Mouse (Mus musculus) hindbrain, embryonic 12.5 days (tissue): Measurements from ENCODE around the gene Phf20. TPM values are rescaled to one million over a fixed set of nuclear protein-coding genes. Genes with fewer than 3 reads are reported as not detected.

Experiments used
- ATAC-seq: fragments of 200-750 bp; cut with Nextera tagmentation; 2 replicates; pipeline ENCODE4 v1.8.0; 2017; ENCODE audit warnings: moderate TSS enrichment; ENCODE audit not compliant: low FRiP score
- H3K27ac ChIP-seq: fragments of 300-500 bp; sonication (generic); 2 replicates; pipeline ENCODE4 v1.5.1; 2016; ENCODE audit warnings: mild to moderate bottlenecking
- H3K27me3 ChIP-seq: fragments of 300-500 bp; sonication (generic); 2 replicates; pipeline ENCODE4 v1.6.1; 2016; ENCODE audit warnings: mild to moderate bottlenecking
- H3K36me3 ChIP-seq: fragments of 300-500 bp; sonication (generic); 2 replicates; pipeline ENCODE4 v1.6.1; 2016; ENCODE audit warnings: mild to moderate bottlenecking
- H3K4me1 ChIP-seq: fragments of 300-500 bp; sonication (generic); 2 replicates; pipeline ENCODE4 v1.6.1; 2016
- H3K4me2 ChIP-seq: fragments of 300-500 bp; sonication (generic); replicated peaks from 2 replicates; pipeline ENCODE4 v1.6.1; 2016; ENCODE audit warnings: mild to moderate bottlenecking
- H3K4me3 ChIP-seq: fragments of 300-500 bp; sonication (generic); 2 replicates; pipeline ENCODE4 v1.5.1; 2016; ENCODE audit warnings: mild to moderate bottlenecking
- H3K9ac ChIP-seq: fragments of 300-500 bp; sonication (generic); 2 replicates; pipeline ENCODE4 v1.6.1; 2016; ENCODE audit warnings: mild to moderate bottlenecking, moderate library complexity
- H3K9me3 ChIP-seq: fragments of 300-500 bp; sonication (generic); replicated peaks from 2 replicates; pipeline ENCODE4 v1.6.1; 2016; ENCODE audit warnings: mild to moderate bottlenecking
- WGBS: fragments of 180-500 bp; shearing (Covaris S2); methylation state at CpG from one replicate; pipeline ENCODE4 v1.1.7; 2016; 5-methylcytosine and 5-hydroxymethylcytosine counted together
- polyA plus RNA-seq: library from polyadenylated mRNA; unstranded; fragments of >200 nt; fragmentation: Nextera tagmentation; extraction: Ambion mirVana; gene quantifications from 2 replicates; pipeline ENCODE4 v1.2.1, GENCODE M21; 2016

Phf20 gene
- polyA plus RNA-seq, 1 experiment from 2014 or later: 95.7 TPM

DNA sequence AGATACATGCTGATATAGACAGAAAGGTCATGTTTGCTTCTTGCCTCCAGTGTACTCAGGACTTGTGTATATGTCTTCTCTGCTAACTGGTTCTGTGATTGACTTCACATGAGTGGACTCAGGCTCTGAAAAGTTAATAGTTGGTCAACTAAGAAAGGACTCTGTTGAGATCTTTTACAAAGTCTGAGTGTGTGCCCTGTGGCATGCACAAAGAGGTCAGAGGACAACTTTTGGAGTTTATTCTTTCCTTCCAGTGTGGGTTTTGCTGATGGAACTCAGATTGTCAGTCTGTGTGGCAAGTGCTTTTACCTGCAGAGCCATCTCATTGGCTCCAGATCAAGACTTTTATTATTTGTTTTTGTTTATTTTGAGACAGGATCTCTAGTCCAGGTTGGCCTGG, 54.5 kb downstream of the Phf20 start:
- no peaks in the 10 kb centered on the region for H3K27me3 ChIP-seq
- no peak overlapping the region for H3K27ac ChIP-seq
- H3K36me3 ChIP-seq: peaks cover 51% of the 10 kb centered on the region
- no peak overlapping the region for H3K4me2 ChIP-seq
- H3K9me3 ChIP-seq: no peaks in the 10 kb centered on the region
- ATAC-seq: no peak
- no peaks in the 10 kb centered on the region for H3K4me1 ChIP-seq
- H3K9ac ChIP-seq: no peak overlapping the region
- H3K4me3 ChIP-seq: no peak overlapping the region

DNA sequence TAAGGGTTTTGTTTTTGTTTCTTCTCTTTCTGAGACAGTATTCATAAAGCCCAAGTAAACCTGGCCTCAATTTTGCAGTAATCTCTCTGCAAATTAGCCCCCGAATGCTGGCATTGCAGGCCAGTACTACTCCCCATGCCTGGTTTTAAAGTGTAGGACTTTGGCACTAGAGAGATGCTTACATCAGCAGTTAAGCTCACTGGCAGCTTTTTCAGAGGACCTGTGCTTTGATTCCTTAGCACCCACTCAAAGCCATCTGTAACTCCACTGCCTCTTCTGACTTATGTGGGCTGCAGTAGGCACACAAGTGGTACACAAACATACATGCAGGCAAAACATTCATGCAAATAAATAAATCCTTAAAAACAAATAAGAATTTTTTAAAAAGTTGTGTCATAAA, 55.0 kb downstream of the Phf20 start:
- H3K36me3 ChIP-seq: peaks cover 55% of the 10 kb centered on the region
- no peak overlapping the region for H3K27ac ChIP-seq
- H3K9ac ChIP-seq: no peak overlapping the region
- H3K9me3 ChIP-seq: no peaks in the 10 kb centered on the region
- no peak overlapping the region for H3K4me2 ChIP-seq
- no peak for ATAC-seq
- H3K4me3 ChIP-seq: no peak overlapping the region
- WGBS: 85% methylated on average over 1 of the region's 1 CpGs
- H3K27me3 ChIP-seq: no peaks in the 10 kb centered on the region
- H3K4me1 ChIP-seq: no peaks in the 10 kb centered on the region

DNA sequence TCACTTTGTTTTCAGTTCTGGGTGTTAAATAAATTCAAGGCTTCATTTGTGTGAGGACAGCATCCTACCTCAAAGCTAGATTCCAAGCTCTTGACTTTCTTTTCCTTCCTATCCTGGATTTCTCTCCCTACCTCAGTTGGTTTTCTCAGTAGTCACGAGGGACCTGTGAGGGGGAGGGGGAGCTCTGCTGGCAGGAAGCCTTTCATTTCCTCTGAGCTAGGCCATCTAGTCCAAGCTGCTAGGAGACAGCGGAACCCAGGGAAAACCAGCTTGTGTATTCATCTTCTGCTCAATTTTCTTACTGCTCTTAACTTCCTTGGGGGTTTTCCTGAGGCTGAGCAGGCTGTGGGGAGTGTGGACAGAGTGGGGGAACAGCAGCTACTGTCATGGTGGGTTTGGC, 60.8 kb downstream of the Phf20 start:
- no peaks in the 10 kb centered on the region for H3K9me3 ChIP-seq
- no peak for ATAC-seq
- no peaks in the 10 kb centered on the region for H3K27me3 ChIP-seq
- no peak overlapping the region for H3K9ac ChIP-seq
- no peak overlapping the region for H3K4me2 ChIP-seq
- WGBS: 53% methylated on average over 2 of the region's 2 CpGs
- no peak overlapping the region for H3K4me3 ChIP-seq
- peaks cover 67% of the 10 kb centered on the region for H3K36me3 ChIP-seq
- peaks cover 6% of the 10 kb centered on the region; the same call in 1 of the 2 replicates for H3K4me1 ChIP-seq
- H3K27ac ChIP-seq: peak overlapping the region; percentile 52

DNA sequence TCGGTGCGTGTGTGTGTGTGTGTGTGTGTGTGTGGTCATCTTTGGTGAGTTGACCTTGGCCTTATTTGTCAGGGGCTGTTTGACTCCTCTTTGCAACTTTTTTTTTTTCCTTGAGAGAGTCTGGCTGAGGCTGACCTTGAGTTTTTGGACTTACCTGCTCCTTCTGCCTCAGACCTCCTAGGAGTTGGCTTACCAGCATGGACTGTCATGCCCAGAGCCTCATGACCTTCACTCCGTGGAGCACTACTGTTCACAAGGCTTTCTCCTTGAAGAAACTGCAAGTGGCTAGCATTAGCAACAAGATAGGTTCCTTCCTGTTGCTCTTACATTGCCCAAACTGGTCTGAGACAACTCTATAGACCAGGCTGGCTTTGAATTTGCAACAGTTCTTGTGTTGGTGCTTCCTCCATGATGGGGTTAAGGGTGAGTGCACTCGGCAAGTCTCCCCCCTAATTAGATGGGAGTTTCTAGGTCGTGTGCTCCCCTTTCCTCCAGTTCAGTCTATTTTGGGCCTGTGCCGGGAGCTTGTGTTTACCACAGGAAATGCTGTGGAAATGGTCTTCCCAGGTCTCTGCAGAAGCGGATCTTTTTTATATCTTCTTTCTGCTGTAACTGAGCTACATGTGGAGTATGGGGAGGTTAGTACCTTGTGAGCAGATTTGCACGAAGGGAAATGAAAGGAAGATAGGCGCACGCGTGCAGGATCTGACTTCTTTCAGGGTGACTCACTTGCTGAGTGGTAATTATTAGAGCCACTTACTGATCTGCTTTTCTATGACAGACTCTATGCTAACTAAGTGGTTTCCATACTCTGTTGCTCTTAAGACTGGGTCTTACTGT, 61.9 kb downstream of the Phf20 start:
- Histone ChIP-seq H3K9me3 (no peaks in the 10 kb centered on the region), H3K36me3 (peaks cover 62% of the 10 kb centered on the region), H3K27me3 (no peaks in the 10 kb centered on the region), H3K4me1 (peaks cover 6% of the 10 kb centered on the region; the same call in 1 of the 2 replicates), H3K27ac (no peak overlapping the region), H3K4me3 (no peak overlapping the region), H3K4me2 (no peak overlapping the region), H3K9ac (no peak overlapping the region)
- no peak for ATAC-seq
- WGBS: 87% methylated on average over 11 of the region's 11 CpGs

DNA sequence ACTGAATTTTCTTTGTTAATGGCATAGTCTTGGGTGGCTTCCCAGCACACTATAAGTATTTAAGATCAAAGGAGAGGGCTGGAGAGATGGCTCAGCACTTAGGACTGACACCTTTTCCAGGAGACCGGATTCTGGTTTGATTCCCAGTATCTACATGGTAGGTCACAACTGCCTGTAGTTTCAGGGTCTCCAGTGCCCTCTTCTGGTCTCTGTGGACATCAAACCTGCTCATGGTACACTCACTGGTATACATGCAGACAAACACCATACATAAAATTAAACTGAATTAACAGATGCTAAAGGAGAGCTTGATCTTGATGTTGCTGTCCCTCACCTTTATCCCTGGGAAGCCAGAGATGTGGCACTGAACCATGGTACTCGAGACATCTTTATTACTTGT, 64.7 kb downstream of the Phf20 start:
- no peak for ATAC-seq

DNA sequence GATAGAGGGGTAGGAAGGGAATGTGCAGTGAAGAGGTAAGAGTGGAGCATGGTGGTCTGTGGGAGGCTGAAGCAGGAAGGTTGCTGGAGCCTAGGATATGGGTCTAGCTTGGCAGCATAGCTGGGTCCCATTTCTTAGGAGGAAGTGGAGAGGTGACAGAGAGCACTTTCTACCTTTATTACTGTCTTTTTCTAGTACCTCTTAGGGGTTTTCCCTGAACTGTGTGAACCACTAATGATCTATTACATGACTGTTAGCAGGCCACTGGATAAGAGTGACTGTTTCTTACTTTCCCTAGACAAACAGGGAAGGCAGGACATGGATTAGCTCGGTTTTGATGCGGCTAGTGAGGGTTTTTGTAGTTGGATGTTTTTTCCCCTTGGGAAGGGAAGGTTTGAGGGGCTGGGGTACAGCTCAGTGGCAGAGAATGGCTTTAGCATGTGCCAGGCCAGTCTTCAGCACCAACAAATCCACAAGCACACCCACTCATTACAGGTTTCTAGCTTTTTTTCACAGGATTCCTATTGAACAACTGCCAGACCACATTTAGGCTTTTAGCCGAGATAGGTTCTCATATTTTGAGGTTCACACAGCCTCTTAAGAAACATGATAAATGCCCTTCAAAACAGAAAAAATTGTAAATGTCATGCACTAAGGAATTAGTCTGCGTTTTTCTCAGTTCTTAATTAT, 67.1 kb downstream of the Phf20 start:
- H3K4me2 ChIP-seq: no peak overlapping the region
- no peaks in the 10 kb centered on the region for H3K27me3 ChIP-seq
- H3K9ac ChIP-seq: no peak overlapping the region
- H3K4me1 ChIP-seq: no peaks in the 10 kb centered on the region
- H3K4me3 ChIP-seq: no peak overlapping the region
- peaks cover 46% of the 10 kb centered on the region for H3K36me3 ChIP-seq
- no peaks in the 10 kb centered on the region for H3K9me3 ChIP-seq
- no peak overlapping the region for H3K27ac ChIP-seq
- WGBS: 91% methylated on average over 4 of the region's 4 CpGs
- no peak for ATAC-seq

More for the DNA sequence above, 64.7 kb downstream of the Phf20 start:
- Histone ChIP-seq H3K36me3 (peaks cover 48% of the 10 kb centered on the region), H3K27me3 (no peaks in the 10 kb centered on the region), H3K9ac (no peak overlapping the region), H3K27ac (no peak overlapping the region), H3K9me3 (no peaks in the 10 kb centered on the region), H3K4me3 (no peak overlapping the region), H3K4me2 (no peak overlapping the region), H3K4me1 (peaks cover 6% of the 10 kb centered on the region; the same call in 1 of the 2 replicates)
- 89% methylated on average over 2 of the region's 2 CpGs for WGBS

DNA sequence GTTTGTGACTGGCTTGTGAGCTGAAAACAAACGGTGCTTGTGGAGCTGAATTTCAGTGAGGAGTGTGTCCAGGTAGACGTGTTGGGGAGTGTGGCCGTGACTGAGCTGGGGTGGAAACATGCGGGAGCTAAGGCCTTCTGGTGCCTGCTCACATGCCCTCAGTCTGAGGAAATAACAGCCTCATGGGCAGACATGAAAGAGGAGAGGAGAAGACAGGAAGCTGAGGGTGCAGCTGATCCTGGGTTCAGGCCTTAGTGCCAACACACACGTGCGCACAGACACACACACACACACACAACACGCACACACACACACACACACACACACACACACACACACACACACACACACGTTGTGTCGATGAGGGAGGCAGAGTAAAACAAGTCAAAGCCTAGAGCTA, 71.4 kb downstream of the Phf20 start:
- no peak for ATAC-seq
- 93% methylated on average over 9 of the region's 9 CpGs for WGBS
- no peaks in the 10 kb centered on the region for H3K9me3 ChIP-seq
- no peak overlapping the region for H3K27ac ChIP-seq
- no peak overlapping the region for H3K4me2 ChIP-seq
- no peaks in the 10 kb centered on the region for H3K27me3 ChIP-seq
- no peak overlapping the region for H3K4me3 ChIP-seq
- peaks cover 14% of the 10 kb centered on the region for H3K36me3 ChIP-seq
- H3K4me1 ChIP-seq: no peaks in the 10 kb centered on the region
- H3K9ac ChIP-seq: no peak overlapping the region

DNA sequence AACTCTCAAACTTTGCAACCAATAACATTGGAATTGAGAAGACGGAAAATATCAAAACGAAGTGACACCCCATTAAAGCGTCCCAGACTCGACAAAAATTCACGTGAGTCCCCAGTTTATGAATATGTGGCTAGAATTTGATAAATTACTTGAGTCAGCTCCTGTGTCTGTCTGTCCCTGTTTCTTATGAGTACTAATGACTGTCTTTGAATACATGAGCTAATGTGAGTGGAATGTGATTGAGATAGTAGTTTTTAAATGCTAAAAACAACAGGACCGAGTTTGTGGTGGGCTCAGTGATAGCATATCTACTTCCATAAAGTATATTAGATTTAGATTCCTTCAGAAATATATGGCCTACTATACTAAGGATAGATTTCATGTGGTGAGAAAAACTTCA, 76.3 kb downstream of the Phf20 start:
- H3K4me1 ChIP-seq: no peaks in the 10 kb centered on the region
- no peaks in the 10 kb centered on the region for H3K27me3 ChIP-seq
- no peak overlapping the region for H3K27ac ChIP-seq
- H3K9ac ChIP-seq: no peak overlapping the region
- WGBS: 95% methylated on average over 6 of the region's 6 CpGs
- no peaks in the 10 kb centered on the region for H3K9me3 ChIP-seq
- H3K4me3 ChIP-seq: no peak overlapping the region
- H3K4me2 ChIP-seq: no peak overlapping the region
- no peak for ATAC-seq
- peaks cover 23% of the 10 kb centered on the region for H3K36me3 ChIP-seq

DNA sequence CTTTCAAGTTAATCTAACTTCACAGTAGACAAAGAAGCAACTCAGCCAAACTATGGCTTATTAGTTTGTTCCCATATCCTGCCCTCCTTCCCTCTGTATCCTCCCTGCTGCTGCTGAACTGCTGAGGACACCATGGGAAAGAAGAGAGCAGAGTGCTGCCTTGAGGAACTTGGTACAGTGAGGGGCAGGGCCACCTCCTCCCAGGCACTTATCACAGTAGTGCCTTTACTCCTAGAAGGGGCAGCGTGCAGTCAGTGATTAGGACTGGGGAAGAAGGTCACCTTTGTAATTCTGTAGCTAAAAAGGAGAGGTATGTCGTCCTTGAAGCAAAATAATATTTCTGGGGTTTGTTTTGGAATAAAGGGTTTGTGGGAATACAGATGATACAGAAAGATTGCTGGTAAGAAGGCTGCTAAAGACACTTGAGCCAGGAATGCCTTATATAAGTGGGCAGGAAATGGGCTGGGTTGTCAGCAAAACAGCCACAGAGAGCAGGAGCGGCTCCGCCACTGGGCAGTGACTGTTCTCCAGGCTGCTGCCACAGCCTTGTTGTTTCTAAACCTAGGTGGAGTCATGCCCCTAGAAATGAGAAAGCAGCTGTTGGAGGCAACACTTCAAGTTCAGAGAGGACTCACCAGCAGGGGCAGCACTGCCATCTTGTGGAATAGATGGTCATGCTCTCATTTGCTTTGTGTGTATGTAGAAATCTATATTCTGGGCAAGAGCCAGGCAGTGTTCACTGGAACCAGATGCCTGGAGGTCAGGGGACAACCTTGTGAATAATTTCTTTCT, 82.2 kb downstream of the Phf20 start:
- Histone ChIP-seq H3K27ac (0 out of 2 replicates have a peak overlapping the region, but pooled peaks have one; percentile 44), H3K4me2 (no peak overlapping the region), H3K9ac (no peak overlapping the region), H3K4me3 (no peak overlapping the region), H3K4me1 (no peaks in the 10 kb centered on the region), H3K9me3 (no peaks in the 10 kb centered on the region), H3K27me3 (no peaks in the 10 kb centered on the region), H3K36me3 (peaks cover 39% of the 10 kb centered on the region)
- no peak for ATAC-seq
- WGBS: 65% methylated on average over 4 of the region's 4 CpGs

DNA sequence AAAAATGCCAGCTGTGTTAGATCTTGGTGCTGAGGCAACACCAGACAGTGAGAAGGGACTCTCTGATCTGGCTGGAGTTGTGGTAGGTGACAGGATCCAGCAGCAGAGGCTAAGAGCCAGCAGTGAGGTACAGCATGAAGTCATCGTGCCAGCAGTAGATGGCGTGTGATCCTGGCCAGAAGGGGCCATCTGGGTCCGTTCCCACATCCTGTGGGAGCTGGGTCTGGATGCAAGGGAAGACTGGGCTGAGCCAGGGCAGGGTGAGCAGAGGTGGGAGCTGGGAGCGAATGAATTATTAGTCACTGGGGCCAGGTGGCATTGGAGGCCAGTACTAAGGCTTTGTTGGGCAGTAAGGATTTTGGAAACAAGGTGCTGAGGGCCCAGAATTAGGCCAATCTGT, 85.0 kb downstream of the Phf20 start:
- Histone ChIP-seq H3K27ac (no peak overlapping the region), H3K27me3 (no peaks in the 10 kb centered on the region), H3K4me3 (no peak overlapping the region), H3K36me3 (peaks cover 28% of the 10 kb centered on the region), H3K9ac (no peak overlapping the region), H3K4me2 (no peak overlapping the region), H3K4me1 (no peaks in the 10 kb centered on the region), H3K9me3 (no peaks in the 10 kb centered on the region)
- no peak for ATAC-seq
- 76% methylated on average over 4 of the region's 4 CpGs for WGBS

DNA sequence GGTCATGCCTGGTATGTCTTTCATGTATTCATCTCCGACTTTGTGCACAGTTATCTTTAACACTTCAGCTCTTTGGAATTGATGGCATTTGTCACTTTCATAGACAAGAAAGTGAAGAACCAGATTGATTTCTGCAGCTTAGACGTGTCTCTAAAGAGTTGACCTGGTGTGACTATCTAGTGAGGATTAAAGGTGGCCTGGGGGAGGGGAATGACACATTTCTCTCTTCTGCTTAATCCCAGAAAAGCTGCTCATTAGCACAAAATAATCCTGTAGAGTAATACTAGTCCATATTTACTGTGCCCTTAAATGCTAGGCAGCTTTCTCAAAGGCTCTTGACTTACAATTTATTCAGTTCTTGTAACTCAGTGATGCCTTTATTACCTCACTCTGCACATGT, 88.9 kb downstream of the Phf20 start:
- no peak overlapping the region for H3K9ac ChIP-seq
- 87% methylated on average over 2 of the region's 2 CpGs for WGBS
- no peaks in the 10 kb centered on the region for H3K9me3 ChIP-seq
- ATAC-seq: no peak
- H3K27me3 ChIP-seq: no peaks in the 10 kb centered on the region
- no peak overlapping the region for H3K4me2 ChIP-seq
- H3K36me3 ChIP-seq: peaks cover 44% of the 10 kb centered on the region
- H3K4me3 ChIP-seq: no peak overlapping the region
- H3K27ac ChIP-seq: no peak overlapping the region
- H3K4me1 ChIP-seq: no peaks in the 10 kb centered on the region

DNA sequence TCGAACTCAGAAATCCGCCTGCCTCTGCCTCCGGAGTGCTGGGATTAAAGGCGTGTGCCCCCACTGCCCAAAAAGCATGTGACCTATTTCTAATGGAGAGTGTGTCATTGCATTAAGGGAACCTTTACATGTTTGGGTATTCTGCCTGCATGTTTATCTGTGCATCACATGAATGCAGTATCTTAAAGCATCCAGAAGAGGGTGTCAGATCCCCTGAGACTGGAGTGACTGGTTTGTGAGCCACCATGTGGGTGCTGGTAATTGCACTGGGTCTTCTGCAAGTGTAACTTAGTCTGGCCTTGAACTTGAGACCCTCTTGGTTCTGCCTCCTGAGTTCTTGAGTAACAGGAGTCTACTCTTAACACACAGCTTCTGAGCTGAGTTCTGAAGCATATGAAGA, 90.5 kb downstream of the Phf20 start:
- Histone ChIP-seq H3K4me2 (no peak overlapping the region), H3K36me3 (peaks cover 47% of the 10 kb centered on the region), H3K9ac (no peak overlapping the region), H3K9me3 (no peaks in the 10 kb centered on the region), H3K4me1 (no peaks in the 10 kb centered on the region), H3K27me3 (no peaks in the 10 kb centered on the region), H3K4me3 (no peak overlapping the region), H3K27ac (no peak overlapping the region)
- ATAC-seq: no peak
- 98% methylated on average over 4 of the region's 4 CpGs for WGBS
